Mouse (Mus musculus) cerebellum, adult 11-12 months (tissue): ENCODE data around the gene Dact1.

Source experiments
- DNase-seq: peaks from one replicate; pipeline ENCODE4 v3.0.0; 2022

The Dact1 gene

GRCm38 (mm10) chr12:71337896-71338463 is 28.3 kb downstream of the Dact1 start:
- no peak for DNase-seq

GRCm38 (mm10) chr12:71339142-71339848 is 29.6 kb downstream of the Dact1 start:
- DNase-seq: no peak

GRCm38 (mm10) chr12:71342397-71342796 is 32.7 kb downstream of the Dact1 start:
- no peak for DNase-seq

- DNase-seq: no peak
These were observed 35.8 kb downstream of the Dact1 start for GRCm38 (mm10) chr12:71345471-71345870.

GRCm38 (mm10) chr12:71346071-71346470 is 36.4 kb downstream of the Dact1 start:
- no peak for DNase-seq

GRCm38 (mm10) chr12:71348401-71348896 is 38.8 kb downstream of the Dact1 start:
- DNase-seq: no peak

- no peak for DNase-seq
These were observed 40.4 kb downstream of the Dact1 start for GRCm38 (mm10) chr12:71350077-71350476.

GRCm38 (mm10) chr12:71354656-71355055 is 45.0 kb downstream of the Dact1 start:
- no peak for DNase-seq

GRCm38 (mm10) chr12:71355092-71355491 is 45.4 kb downstream of the Dact1 start:
- no peak for DNase-seq

GRCm38 (mm10) chr12:71361616-71362015 is 51.9 kb downstream of the Dact1 start:
- DNase-seq: no peak

GRCm38 (mm10) chr12:71362425-71362824 is 52.7 kb downstream of the Dact1 start:
- DNase-seq: no peak

- peak; percentile 52 for DNase-seq
These were observed 54.4 kb downstream of the Dact1 start for GRCm38 (mm10) chr12:71364106-71364505.

GRCm38 (mm10) chr12:71364531-71364930 is 54.8 kb downstream of the Dact1 start:
- no peak for DNase-seq

GRCm38 (mm10) chr12:71365208-71365607 is 55.5 kb downstream of the Dact1 start:
- no peak for DNase-seq

- peak; percentile 83 for DNase-seq
These were observed 56.5 kb downstream of the Dact1 start for GRCm38 (mm10) chr12:71366175-71366574.

GRCm38 (mm10) chr12:71368631-71369030 is 58.9 kb downstream of the Dact1 start:
- no peak for DNase-seq
